Mouse (Mus musculus): ENCODE results near the gene Macrod1.

DNA sequence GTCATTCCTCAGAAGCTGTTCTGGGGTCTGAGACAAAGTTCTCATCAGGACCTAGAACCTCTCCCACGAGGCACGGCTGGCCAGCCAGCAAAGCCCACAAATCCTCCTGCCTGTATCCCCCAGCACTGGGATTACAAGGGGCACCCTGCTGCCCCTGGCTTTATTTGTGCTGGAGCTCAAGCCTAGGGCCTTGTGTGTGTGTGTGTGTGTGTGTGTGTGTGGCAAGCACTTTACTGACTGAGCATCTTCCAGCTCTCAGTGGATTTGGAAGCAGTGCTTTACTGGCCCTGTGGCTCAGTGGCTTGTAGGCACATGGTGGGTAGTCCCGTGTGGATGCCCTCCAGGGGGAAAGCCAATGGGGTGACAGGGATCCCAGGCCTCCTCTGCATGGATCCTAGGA, 56.0 kb downstream of the Macrod1 start:
- TF ChIP-seq POLR2A (IDR thresholded peaks at IDR 0.05; ENCODE audit: borderline replicate concordance, control insufficient read depth, low read depth, low read length) (no peak), CTCF (IDR thresholded peaks at IDR 0.05; ENCODE audit: control insufficient read depth, insufficient read depth, low read length) (no peak)
